Mouse (Mus musculus) CH12.LX (cell line): ENCODE measurements around the gene Stat6. TPM values are rescaled to one million over a fixed set of nuclear protein-coding genes. Genes with fewer than 3 reads are reported as not detected.
A peak's percentile ranks its signal among the peaks of the same experiment; 100 is the strongest.

Source experiments
- DNase-seq: peaks from one replicate; pipeline ENCODE4 v3.0.0-alpha.2; 2013; ENCODE audit errors: extremely low read depth
- H3K27ac ChIP-seq: 2 replicates; pipeline ENCODE4 v1.5.1; 2012; ENCODE audit warnings: low read depth, mild to moderate bottlenecking, control low read depth, moderate library complexity; ENCODE audit not compliant: insufficient read depth
- H3K27me3 ChIP-seq: replicated peaks from 2 replicates; pipeline ENCODE3; 2012; ENCODE audit warnings: inconsistent platforms
- H3K36me3 ChIP-seq, 2 experiments: replicated peaks in 1 of 2; 2 replicates each; pipeline versions ENCODE3 to v1.6.1; 2012; ENCODE audit warnings: inconsistent platforms in 1 of 2, low read length in 1 of 2, mild to moderate bottlenecking in 1 of 2, mixed read lengths in 1 of 2, moderate library complexity in 1 of 2; ENCODE audit not compliant: control insufficient read depth in 1 of 2, insufficient read depth in 1 of 2
- H3K4me1 ChIP-seq, 2 experiments: 2 replicates each; pipeline ENCODE4 v1.6.1; 2012; ENCODE audit warnings: inconsistent platforms in 1 of 2, moderate library complexity in 1 of 2; ENCODE audit not compliant: insufficient read depth in 2 of 2, control insufficient read depth in 1 of 2
- H3K4me2 ChIP-seq: 2 replicates; pipeline ENCODE4 v1.6.1; 2012; ENCODE audit warnings: low read depth, mild to moderate bottlenecking, control low read depth; ENCODE audit not compliant: poor library complexity, insufficient read depth, severe bottlenecking
- H3K4me3 ChIP-seq, 3 experiments: fragments of 150-350 bp in 1 of 3; sonication (generic) in 1 of 3; replicated peaks in 1 of 3; 2 replicates each; pipeline versions ENCODE3 to v1.5.1; 2011 to 2012; ENCODE audit warnings: low read depth in 2 of 3, low read length in 2 of 3, mild to moderate bottlenecking in 2 of 3, moderate library complexity in 2 of 3, control low read depth in 1 of 3, improper control_type of control experiment in 1 of 3, inconsistent platforms in 1 of 3, mixed read lengths in 1 of 3; ENCODE audit not compliant: poor library complexity in 1 of 3
- H3K79me2 ChIP-seq: replicated peaks from 2 replicates; pipeline ENCODE4 v1.6.1; 2012; ENCODE audit warnings: mild to moderate bottlenecking, moderate library complexity; ENCODE audit not compliant: control insufficient read depth, poor library complexity, insufficient read depth, severe bottlenecking; ENCODE audit errors: extremely low read depth
- H3K9ac ChIP-seq: 2 replicates; pipeline ENCODE4 v1.6.1; 2012; ENCODE audit warnings: low read depth, mild to moderate bottlenecking, control low read depth, moderate library complexity; ENCODE audit not compliant: insufficient read depth
- H3K9me3 ChIP-seq: replicated peaks from 2 replicates; pipeline ENCODE3; 2012; ENCODE audit warnings: low read length, inconsistent platforms, mixed read lengths
- BHLHE40 ChIP-seq: IDR thresholded peaks from 2 replicates; pipeline ENCODE4 v1.6.1; 2011; ENCODE audit warnings: mild to moderate bottlenecking, low read depth, low read length, improper control_type of control experiment
- CHD1 ChIP-seq: IDR thresholded peaks from 2 replicates; pipeline ENCODE4 v1.6.1; 2012; ENCODE audit warnings: low read depth, low read length, improper control_type of control experiment, inconsistent platforms
- CHD2 ChIP-seq: IDR thresholded peaks from 2 replicates; pipeline ENCODE4 v1.6.1; 2011; ENCODE audit warnings: low read length, improper control_type of control experiment
- CTCF ChIP-seq, 2 experiments: IDR thresholded peaks in 1 of 2; conservative IDR thresholded peaks in 1 of 2; 2 replicates each; pipeline ENCODE4 v1.5.1; 2011 to 2012; ENCODE audit warnings: low read depth in 2 of 2, low read length in 2 of 2, improper control_type of control experiment in 1 of 2, inconsistent platforms in 1 of 2, mild to moderate bottlenecking in 1 of 2, moderate library complexity in 1 of 2
- MAFK ChIP-seq: IDR thresholded peaks from 2 replicates; pipeline ENCODE4 v1.6.1; 2011; ENCODE audit warnings: low read length, improper control_type of control experiment; ENCODE audit not compliant: insufficient replicate concordance
- MAX ChIP-seq: IDR thresholded peaks from 2 replicates; pipeline ENCODE4 v1.6.1; 2011; ENCODE audit warnings: low read length, improper control_type of control experiment
- MAZ ChIP-seq: IDR thresholded peaks from 2 replicates; pipeline ENCODE4 v1.6.1; 2012; ENCODE audit warnings: low read depth, mild to moderate bottlenecking, inconsistent platforms, low read length, improper control_type of control experiment, moderate library complexity
- MEF2A ChIP-seq: IDR thresholded peaks from 2 replicates; pipeline ENCODE4 v1.6.1; 2014; ENCODE audit warnings: low read depth, mild to moderate bottlenecking, inconsistent platforms, low read length, improper control_type of control experiment, borderline replicate concordance
- MXI1 ChIP-seq: IDR thresholded peaks from 2 replicates; pipeline ENCODE4 v1.6.1; 2011; ENCODE audit warnings: mild to moderate bottlenecking, low read depth, low read length, improper control_type of control experiment
- MYC ChIP-seq: IDR thresholded peaks from 2 replicates; pipeline ENCODE4 v1.6.1; 2011; ENCODE audit warnings: low read depth, mild to moderate bottlenecking, improper control_type of control experiment, low read length
- NELFE ChIP-seq: IDR thresholded peaks from 2 replicates; pipeline ENCODE4 v1.6.1; 2011; ENCODE audit warnings: low read depth, low read length, improper control_type of control experiment
- NRF1 ChIP-seq: IDR thresholded peaks from 2 replicates; pipeline ENCODE4 v1.6.1; 2014; ENCODE audit warnings: low read depth, mild to moderate bottlenecking, inconsistent platforms, low read length, improper control_type of control experiment, moderate library complexity
- POLR2A ChIP-seq: IDR thresholded peaks from 2 replicates; pipeline ENCODE4 v1.6.1; 2011; ENCODE audit warnings: low read depth, mild to moderate bottlenecking, improper control_type of control experiment, low read length
- SIN3A ChIP-seq: IDR thresholded peaks from 2 replicates; pipeline ENCODE4 v1.6.1; 2012; ENCODE audit warnings: low read length, improper control_type of control experiment, inconsistent platforms
- TCF12 ChIP-seq: IDR thresholded peaks from 2 replicates; pipeline ENCODE4 v1.6.1; 2014; ENCODE audit warnings: low read depth, mild to moderate bottlenecking, inconsistent platforms, low read length, improper control_type of control experiment
- UBTF ChIP-seq: IDR thresholded peaks from 2 replicates; pipeline ENCODE4 v1.6.1; 2012; ENCODE audit warnings: low read depth, mild to moderate bottlenecking, inconsistent platforms, low read length, improper control_type of control experiment, moderate library complexity
- USF1 ChIP-seq: IDR thresholded peaks from 2 replicates; pipeline ENCODE4 v1.6.1; 2014; ENCODE audit warnings: low read depth, mild to moderate bottlenecking, inconsistent platforms, low read length, improper control_type of control experiment
- ZMIZ1 ChIP-seq: IDR thresholded peaks from 2 replicates; pipeline ENCODE4 v1.6.1; 2012; ENCODE audit warnings: low read depth, mild to moderate bottlenecking, inconsistent platforms, low read length, improper control_type of control experiment
- dilution Hi-C: fragments of 300-500 bp; cut with MboI; formaldehyde crosslinking; loops from 2 replicates; pipeline ENCODE4 v1.14.3; 2020; ENCODE audit warnings: low sequenced_read_pairs; ENCODE audit not compliant: extremely low pct_unique_long_range_greater_than_20kb, extremely low pct_ligation_motif_present
- in situ Hi-C: fragments of 300-500 bp; cut with MboI; formaldehyde crosslinking; loops from 3 replicates; pipeline ENCODE4 v1.14.3; 2019; ENCODE audit warnings: low sequenced_read_pairs, low pct_ligation_motif_present, low pct_unique_long_range_greater_than_20kb, mixed read lengths
- polyA plus RNA-seq: library from polyadenylated mRNA; unstranded; fragments of >175 nt; gene quantifications from 2 replicates; pipeline ENCODE4 v1.2.1, GENCODE M21; 2012; ENCODE audit warnings: low read depth; ENCODE audit not compliant: insufficient read length
- total RNA-seq, 2 experiments: library from RNA; depleted of rRNA; stranded (reverse); fragments of 300-350 nt in 1 of 2; fragments of >200 nt in 1 of 2; gene quantifications; 2 replicates each; pipeline ENCODE4 v1.2.3; 2012 to 2014

The Stat6 gene
- total and polyA plus RNA-seq, 3 experiments: 71.5 to 76.6 (median 72.1) TPM

GRCm38 (mm10) chr10:127666501-127667268 lies 23.9 kb downstream of the Stat6 start, which contains the start of gene Nemp1:
Nemp1 (plus strand) TSS chr10:127666901.
- H3K4me2 ChIP-seq: peak within 1 kb of the TSS; percentile 77
- H3K27ac ChIP-seq: peak within 1 kb of the TSS; percentile 87
- peaks cover 15 to 62% of the 10 kb centered on the region in 2 experiments for H3K4me1 ChIP-seq
- H3K9me3 ChIP-seq: no peaks in the 10 kb centered on the region
- peaks cover 26% of the 10 kb centered on the region for H3K27me3 ChIP-seq
- peak within 1 kb of the TSS; percentile 56 to 72 (median 61) for H3K4me3 ChIP-seq
- peaks cover 0 to 14% of the 10 kb centered on the region in 2 experiments for H3K36me3 ChIP-seq
- H3K9ac ChIP-seq: peak within 1 kb of the TSS; percentile 93
- dilution Hi-C loops (no loop called here), in situ Hi-C loops (no loop called here)
- H3K79me2 ChIP-seq: no peaks in the 10 kb centered on the region
- DNase-seq: peak; percentile 35
- TF ChIP-seq MAZ: 0 out of 2 replicates have a peak, but pooled peaks have one; percentile 11
- 0 out of 2 replicates have a peak, but pooled peaks have one; percentile 17 for TF ChIP-seq NRF1
- no peak for TF ChIP-seq CHD1
- 0 out of 2 replicates have a peak, but pooled peaks have one; percentile 20 for TF ChIP-seq SIN3A
- 0 out of 2 replicates have a peak, but pooled peaks have one; percentile 2 for TF ChIP-seq MAX
- peak; percentile 31; the same call in 1 of the 2 replicates for TF ChIP-seq NELFE
- peak; percentile 76; the same call in 1 of the 2 replicates for TF ChIP-seq UBTF
- peak; percentile 10; the same call in 1 of the 2 replicates for TF ChIP-seq MXI1
- TF ChIP-seq CHD2: peak; percentile 27; the same call in 1 of the 2 replicates
- TF ChIP-seq USF1: peak; percentile 8; the same call in 1 of the 2 replicates
- peak; percentile 79 for TF ChIP-seq BHLHE40
- TF ChIP-seq CTCF (conservative IDR thresholded peaks at IDR 0.05 in 1 of 2, IDR thresholded peaks at IDR 0.05 in 1 of 2; ENCODE audit: low read depth in 2 of 2, low read length in 2 of 2): no peak
- no peak for TF ChIP-seq MAFK

GRCm38 (mm10) chr10:127667269-127668092 lies 24.7 kb downstream of the Stat6 start:
- Histone ChIP-seq H3K4me3 (peak overlapping the region; percentile 56 to 72 (median 59)), H3K27ac (peak overlapping the region; percentile 87), H3K36me3 (peaks cover 0 to 14% of the 10 kb centered on the region in 2 experiments), H3K27me3 (peaks cover 26% of the 10 kb centered on the region), H3K79me2 (no peaks in the 10 kb centered on the region), H3K4me2 (peak overlapping the region; percentile 77), H3K9ac (peak overlapping the region; percentile 93), H3K4me1 (peaks cover 10 to 57% of the 10 kb centered on the region in 2 experiments), H3K9me3 (no peaks in the 10 kb centered on the region)
- TF ChIP-seq BHLHE40 (0 out of 2 replicates have a peak, but pooled peaks have one; percentile 12), POLR2A (peak; percentile 48), MXI1 (peak; percentile 3; the same call in 1 of the 2 replicates), ZMIZ1 (0 out of 2 replicates have a peak, but pooled peaks have one; percentile 32), MYC (peak; percentile 7), TCF12 (no peak), SIN3A (peak; percentile 60), MEF2A (no peak)
- in situ Hi-C loops: no loop called here
- dilution Hi-C loops: no loop called here
- DNase-seq: peak; percentile 69
